Mouse (Mus musculus): ENCODE results near the gene Aass.

The Aass gene

GRCm38 (mm10) chr6:23055734-23056133 lies 77.1 kb downstream of the Aass start:
- no peak for DNase-seq (ENCODE audit: low spot score in 2 of 2)

- no peak for DNase-seq (ENCODE audit: low spot score in 2 of 2)
Observed at GRCm38 (mm10) chr6:23048836-23049235, 84.0 kb downstream of the Aass start.

GRCm38 (mm10) chr6:23028251-23028650 lies 104.5 kb downstream of the Aass start:
- no peak for DNase-seq (ENCODE audit: low spot score in 2 of 2)
